Mouse (Mus musculus) mouse trophoblast stem cell (cell line): ENCODE measurements at regions not wholly inside any gene's neighbourhood (a gene's known extent, or its start where the extent isn't known, plus 50 kb on each side); places are given as distances from the start of the nearest gene placed in this dataset.

Experiments
- in situ Hi-C, 2 experiments: fragments of 300-500 bp; cut with MseI, MboI; formaldehyde crosslinking; loops; 2 replicates in 1 of 2; 3 replicates in 1 of 2; pipeline ENCODE4 v1.15.1; 2025

GRCm38 (mm10) chr16:10098511-10098910 lies 71.5 kb upstream of the Rpl39l start:
- in situ Hi-C loops = loop anchor here (25.0 kb wide), 2 partner anchors 289 to 414 kb away; partner anchors contain the start of gene Tekt5 (in 1 of the 2)

DNA sequence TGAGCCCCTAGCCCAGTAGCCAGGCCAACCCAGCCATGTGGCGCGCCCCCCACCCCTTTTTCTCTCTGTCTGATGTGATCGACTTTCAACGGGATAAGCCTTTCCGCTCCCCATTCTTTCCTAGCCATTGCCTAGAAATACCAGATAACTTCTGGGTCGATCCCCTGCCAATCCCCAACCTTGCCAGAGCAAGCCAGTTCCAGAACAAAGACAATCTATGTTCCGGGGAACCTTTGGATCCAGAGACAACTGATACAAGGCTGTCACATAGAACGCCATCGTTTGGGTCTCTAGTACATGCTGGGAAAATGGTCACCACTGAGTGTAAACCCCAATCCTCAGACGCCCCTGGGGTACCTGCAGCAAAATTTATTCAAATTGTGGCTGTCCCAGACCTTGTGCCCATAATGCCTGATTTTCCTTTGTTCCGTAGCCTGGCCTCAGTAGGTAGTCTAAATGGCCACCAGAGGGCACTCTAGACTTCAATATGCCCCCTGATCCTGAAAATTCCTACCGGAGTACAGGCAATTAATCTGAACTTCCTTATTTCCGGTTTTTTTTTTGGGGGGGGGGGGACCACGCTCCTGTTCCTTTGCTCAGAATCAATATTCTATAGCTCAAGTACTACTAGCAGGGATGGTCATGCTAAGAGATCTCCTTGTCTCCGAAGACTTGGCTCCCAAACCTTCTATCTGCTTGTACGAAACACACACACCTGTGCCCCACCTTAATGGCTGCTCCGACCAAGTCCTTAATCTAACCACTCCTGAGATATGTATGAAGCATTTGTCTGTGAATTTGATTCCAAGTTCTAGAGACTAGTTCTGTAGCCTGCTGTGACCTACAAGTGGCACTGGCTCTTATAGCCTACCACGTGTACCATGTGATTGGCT lies 81.3 kb upstream of the Rpl39l start:
- in situ Hi-C loops = loop anchor here (10.0 to 25.0 kb wide), 5 partner anchors 106 to 424 kb away; partner anchors contain the start of genes Tekt5 (in 2 of the 2) and Atf7ip2 (in 1 of the 2)

GRCm38 (mm10) chr16:10086341-10086740 lies 83.7 kb upstream of the Rpl39l start:
- in situ Hi-C loops = loop anchor here (10.0 to 25.0 kb wide), 5 partner anchors 108 to 426 kb away; partner anchors contain the start of genes Tekt5 (in 2 of the 2) and Atf7ip2 (in 1 of the 2)

DNA sequence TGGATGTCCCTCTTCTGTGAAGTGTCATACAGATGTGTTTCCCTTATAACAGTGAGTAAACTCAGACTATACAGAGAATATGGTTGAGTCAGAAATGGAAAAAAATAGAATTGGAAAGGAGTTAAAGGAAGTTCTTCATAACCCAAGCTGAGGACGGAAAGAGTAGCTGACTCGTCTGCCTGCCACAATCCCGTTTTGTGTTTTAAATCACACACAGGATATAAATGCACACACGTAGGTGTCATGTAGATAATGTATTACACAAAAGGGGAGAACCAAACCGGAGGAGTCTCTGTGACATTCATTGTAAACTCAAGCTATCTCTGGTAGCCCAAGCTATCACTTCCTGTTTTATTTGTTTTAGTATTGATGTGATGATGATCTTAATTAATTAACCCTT lies 84.6 kb upstream of the Rpl39l start:
- in situ Hi-C loops = loop anchor here (10.0 to 25.0 kb wide), 5 partner anchors 109 to 427 kb away; partner anchors contain the start of genes Tekt5 (in 2 of the 2) and Atf7ip2 (in 1 of the 2)

DNA sequence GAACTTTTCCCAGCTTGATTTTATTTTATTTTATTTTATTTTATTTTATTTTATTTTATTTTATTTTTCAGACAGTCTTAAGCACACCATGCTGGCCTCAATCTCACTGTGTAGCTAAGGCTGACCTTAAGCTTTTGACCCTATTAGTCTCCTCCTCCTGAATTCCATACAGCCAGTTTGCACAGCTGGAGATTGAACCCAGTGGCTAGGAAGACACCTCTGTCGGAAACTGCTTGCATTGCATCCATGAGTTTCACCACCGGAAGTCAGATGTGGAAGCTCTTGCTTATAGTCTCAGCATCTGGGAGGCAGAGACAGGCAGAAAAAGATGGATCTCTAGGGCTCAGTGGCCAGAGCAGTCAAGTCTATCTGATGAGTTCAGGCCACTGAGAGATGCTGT lies 86.4 kb upstream of the Grin2a start:
- in situ Hi-C loops = loop anchor here (10.0 to 25.0 kb wide), 5 partner anchors 113 to 431 kb away; partner anchors contain the start of genes Tekt5 (in 2 of the 2) and Atf7ip2 (in 1 of the 2)

DNA sequence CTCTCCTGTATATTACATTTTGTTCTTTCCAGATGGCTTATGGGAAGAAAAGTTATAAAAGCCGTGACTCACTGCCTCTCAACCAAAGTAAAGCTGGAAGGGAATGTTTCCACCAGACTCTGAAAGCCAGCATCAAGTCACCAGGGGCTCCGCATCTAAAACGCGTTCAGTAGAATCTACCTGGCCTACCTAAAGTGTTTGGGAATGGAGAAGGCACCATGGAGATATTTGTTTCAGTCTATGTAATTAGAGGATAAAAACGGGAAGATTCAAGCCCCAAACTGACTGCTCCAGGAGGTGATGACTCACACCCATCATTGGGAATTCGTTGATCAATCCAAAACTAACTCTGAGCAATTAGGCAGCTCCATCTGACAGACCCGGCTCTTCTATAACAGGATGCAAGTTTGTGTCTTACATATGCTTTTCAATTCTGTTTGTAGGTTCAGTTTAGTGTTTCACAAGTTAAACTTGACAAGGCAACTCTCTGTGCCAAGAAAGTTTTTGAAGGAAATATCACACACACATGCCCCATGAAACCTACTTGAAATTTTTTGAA lies 84.8 kb upstream of the Grin2a start:
- in situ Hi-C loops = loop anchor here (10.0 to 25.0 kb wide), 5 partner anchors 115 to 432 kb away; partner anchors contain the start of genes Tekt5 (in 2 of the 2) and Atf7ip2 (in 1 of the 2)

- in situ Hi-C loops = no loop called here
Observed at GRCm38 (mm10) chr16:10073158-10073557, 77.8 kb upstream of the Grin2a start.

GRCm38 (mm10) chr16:10063491-10063890 lies 68.1 kb upstream of the Grin2a start:
- in situ Hi-C loops = no loop called here

DNA sequence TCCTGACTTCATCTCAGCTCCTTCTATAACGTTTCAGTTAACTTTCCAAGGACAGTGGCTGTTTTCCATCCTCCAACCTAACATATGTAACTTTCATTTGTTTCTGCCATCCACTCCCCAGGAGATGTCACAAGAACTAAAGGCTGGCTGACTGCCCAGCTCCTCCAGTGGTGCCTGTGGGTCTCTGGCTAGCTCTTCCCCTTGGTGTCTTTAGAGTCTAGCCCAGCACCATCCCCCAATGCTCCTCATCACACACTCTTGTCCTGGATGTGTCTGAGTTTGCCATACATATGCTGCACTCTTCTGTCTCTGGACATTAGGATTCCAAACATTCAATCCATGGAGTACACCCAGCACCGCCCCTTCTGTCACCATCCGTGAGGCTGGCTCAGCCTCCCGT lies 62.7 kb upstream of the Grin2a start:
- in situ Hi-C loops = no loop called here
